Mouse (Mus musculus) kidney, embryonic 14.5 days (tissue): ENCODE results near the gene Ano10. TPM values are rescaled to one million over a fixed set of nuclear protein-coding genes. Genes with fewer than 3 reads are reported as not detected.

Source experiments
- ATAC-seq: fragments of 200-750 bp; cut with Nextera tagmentation; 2 replicates; pipeline ENCODE4 v1.8.0; 2017; ENCODE audit warnings: moderate number of reproducible peaks, mild to moderate bottlenecking, moderate TSS enrichment, moderate library complexity; ENCODE audit not compliant: low FRiP score, low TSS enrichment
- H3K27ac ChIP-seq: fragments of 300-500 bp; sonication (generic); 2 replicates; pipeline ENCODE4 v1.5.1; 2014; ENCODE audit warnings: low read depth, mild to moderate bottlenecking, low read length, moderate library complexity, mixed read lengths
- H3K27me3 ChIP-seq: fragments of 300-500 bp; sonication (generic); 2 replicates; pipeline ENCODE4 v1.6.1; 2014; ENCODE audit warnings: mild to moderate bottlenecking, low read length; ENCODE audit not compliant: control insufficient read depth, insufficient read depth
- H3K36me3 ChIP-seq: fragments of 300-500 bp; sonication (generic); 2 replicates; pipeline ENCODE4 v1.6.1; 2014; ENCODE audit warnings: low read length, mixed read lengths; ENCODE audit not compliant: control insufficient read depth, insufficient read depth
- H3K4me1 ChIP-seq: fragments of 300-500 bp; sonication (generic); 2 replicates; pipeline ENCODE4 v1.6.1; 2014; ENCODE audit warnings: low read length, mixed read lengths; ENCODE audit not compliant: control insufficient read depth, insufficient read depth
- H3K4me2 ChIP-seq: fragments of 300-500 bp; sonication (generic); replicated peaks from 2 replicates; pipeline ENCODE4 v1.6.1; 2014; ENCODE audit warnings: low read depth, mild to moderate bottlenecking, low read length
- H3K4me3 ChIP-seq: fragments of 300-500 bp; sonication (generic); 2 replicates; pipeline ENCODE4 v1.5.1; 2014; ENCODE audit warnings: mild to moderate bottlenecking, low read length
- H3K9ac ChIP-seq: fragments of 300-500 bp; sonication (generic); 2 replicates; pipeline ENCODE4 v1.6.1; 2014; ENCODE audit warnings: low read depth, mild to moderate bottlenecking, low read length, moderate library complexity
- H3K9me3 ChIP-seq: fragments of 300-500 bp; sonication (generic); 2 replicates; pipeline ENCODE4 v1.6.1; 2016; ENCODE audit warnings: low read length; ENCODE audit not compliant: control insufficient read depth
- WGBS: fragments of 180-500 bp; shearing (Covaris S2); extraction: QIAGEN DNeasy Blood & Tissue Kit; methylation state at CpG from one replicate; pipeline ENCODE4 v1.1.7; 2014; 5-methylcytosine and 5-hydroxymethylcytosine counted together
- microRNA-seq: library from miRNA; unstranded; fragments of <30 nt; microRNA quantifications from one replicate; pipeline ENCODE4, GENCODE M21; 2016
- polyA plus RNA-seq: library from polyadenylated mRNA; unstranded; fragments of >200 nt; fragmentation: Nextera tagmentation; extraction: Ambion mirVana; gene quantifications from 2 replicates; pipeline ENCODE4 v1.2.1, GENCODE M21; 2014

Ano10 gene
- polyA plus RNA-seq, 1 experiment from 2014 or later = 37.0 TPM

- no peak overlapping the region for H3K4me3 ChIP-seq
- 56% methylated on average over 7 of the region's 7 CpGs for WGBS
- ATAC-seq = no peak
- 0 out of 2 replicates have a peak, but pooled peaks cover 7% of the 10 kb centered on the region for H3K4me1 ChIP-seq
- peaks cover 11% of the 10 kb centered on the region for H3K36me3 ChIP-seq
- no peak overlapping the region for H3K4me2 ChIP-seq
- no peak overlapping the region for H3K9ac ChIP-seq
- H3K27me3 ChIP-seq = no peaks in the 10 kb centered on the region
- no peaks in the 10 kb centered on the region for H3K9me3 ChIP-seq
- H3K27ac ChIP-seq = no peak overlapping the region
These were observed 162.1 kb downstream of the Ano10 start for GRCm38 (mm10) chr9:122132145-122132544.

GRCm38 (mm10) chr9:122130666-122131065 lies 163.6 kb downstream of the Ano10 start:
- ATAC-seq = no peak
- no peak overlapping the region for H3K9ac ChIP-seq
- whole genome bisulfite sequencing = 64% methylated on average over 3 of the region's 3 CpGs

GRCm38 (mm10) chr9:122128686-122129085 lies 165.5 kb downstream of the Ano10 start:
- Histone ChIP-seq H3K27ac (no peak overlapping the region), H3K4me1 (no peaks in the 10 kb centered on the region), H3K27me3 (no peaks in the 10 kb centered on the region), H3K4me2 (no peak overlapping the region), H3K9ac (no peak overlapping the region), H3K9me3 (no peaks in the 10 kb centered on the region), H3K4me3 (no peak overlapping the region), H3K36me3 (peaks cover 5% of the 10 kb centered on the region; the same call in 1 of the 2 replicates)
- ATAC-seq = no peak
- WGBS = 69% methylated on average over 5 of the region's 5 CpGs

More at GRCm38 (mm10) chr9:122130666-122131065, 163.6 kb downstream of the Ano10 start:
- H3K4me1 ChIP-seq = 0 out of 2 replicates have a peak, but pooled peaks cover 5% of the 10 kb centered on the region
- H3K9me3 ChIP-seq = no peaks in the 10 kb centered on the region
- no peak overlapping the region for H3K4me2 ChIP-seq
- peaks cover 8% of the 10 kb centered on the region; the same call in 1 of the 2 replicates for H3K36me3 ChIP-seq
- H3K27ac ChIP-seq = no peak overlapping the region
- no peaks in the 10 kb centered on the region for H3K27me3 ChIP-seq
- H3K4me3 ChIP-seq = no peak overlapping the region

- no peaks in the 10 kb centered on the region for H3K4me1 ChIP-seq
- ATAC-seq = no peak
- no peak overlapping the region for H3K4me2 ChIP-seq
- no peaks in the 10 kb centered on the region for H3K36me3 ChIP-seq
- H3K4me3 ChIP-seq = no peak overlapping the region
- no peak overlapping the region for H3K9ac ChIP-seq
- no peaks in the 10 kb centered on the region for H3K27me3 ChIP-seq
- H3K27ac ChIP-seq = no peak overlapping the region
- WGBS = 79% methylated on average over 3 of the region's 3 CpGs
- no peaks in the 10 kb centered on the region for H3K9me3 ChIP-seq
These were observed 166.9 kb downstream of the Ano10 start for GRCm38 (mm10) chr9:122127271-122127785.

DNA sequence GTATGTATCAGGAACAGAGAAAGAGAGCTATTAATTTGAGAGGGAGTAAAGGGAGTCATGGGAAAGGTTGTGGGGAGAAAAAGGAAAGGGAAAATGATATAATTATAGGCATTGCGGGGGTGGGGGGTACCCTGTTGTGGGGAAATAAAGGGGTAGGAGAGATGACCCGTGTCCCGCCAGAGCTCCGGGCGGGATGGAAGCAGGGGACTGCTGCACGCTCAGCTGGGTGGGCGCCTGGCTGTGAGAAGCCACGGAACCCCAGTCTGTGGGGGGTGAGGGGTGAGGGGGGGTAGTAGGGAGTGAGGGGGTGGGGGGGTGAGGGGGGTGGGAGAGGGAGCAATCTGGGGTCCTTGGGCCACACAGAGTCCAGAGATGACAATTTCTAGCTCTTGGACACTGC lies 167.4 kb downstream of the Ano10 start:
- Histone ChIP-seq H3K9me3 (no peaks in the 10 kb centered on the region), H3K4me2 (no peak overlapping the region), H3K9ac (no peak overlapping the region), H3K36me3 (no peaks in the 10 kb centered on the region), H3K4me1 (no peaks in the 10 kb centered on the region), H3K27ac (no peak overlapping the region), H3K4me3 (no peak overlapping the region), H3K27me3 (no peaks in the 10 kb centered on the region)
- WGBS = 76% methylated on average over 8 of the region's 8 CpGs
- no peak for ATAC-seq

Small RNA genes lying within 50 kb of the gene (microRNA-seq; reads per million reads assigned to microRNA genes)
- not detected for gene Mir8106

Other genes with a start within 250 kb of the Ano10 start
- gene Snrk, start 177.2 kb downstream of the Ano10 start, polyA plus RNA-seq = 22.5 and 41.1 TPM in 2 replicates
- 19.3 and 25.0 TPM in 2 replicates for gene Abhd5, start 57.2 kb upstream of the Ano10 start, polyA plus RNA-seq